Mouse (Mus musculus): Measurements from ENCODE around the gene Trim32. TPM values are rescaled to one million over a fixed set of nuclear protein-coding genes. Genes with fewer than 3 reads are reported as not detected.
A peak's percentile ranks its signal among the peaks of the same experiment; 100 is the strongest.

Gene Trim32
- total RNA-seq (2014; rRNA removed) (3.0 and 4.8 TPM in 2 replicates), polyA plus RNA-seq (2012; rRNA removed) (8.1 and 8.8 TPM in 2 replicates)

GRCm38 (mm10) chr4:65604504-65605150, at the start of gene Trim32:
Gene Trim32, plus strand, starts transcription at chr4:65604986.
- H3K9ac ChIP-seq (ENCODE audit: low read depth, low read length) = peak within 1 kb of the TSS; percentile 79
- H3K27me3 ChIP-seq (ENCODE audit: control insufficient read depth, insufficient read depth, low read length) = no peaks in the 10 kb centered on the region
- TF ChIP-seq CTCF (IDR thresholded peaks at IDR 0.05; ENCODE audit: low read depth, low read length) (no peak), POLR2A (IDR thresholded peaks at IDR 0.05; ENCODE audit: extremely low read depth, insufficient read depth, low read length) (peak; percentile 44; the same call in 1 of the 2 replicates)
- peak; percentile 82 for DNase-seq (ENCODE audit: extremely low read depth, low read depth, low spot score)
- H3K4me3 ChIP-seq (ENCODE audit: insufficient read depth, low read depth, low read length) = peak within 1 kb of the TSS; percentile 77
- peaks cover 8% of the 10 kb centered on the region; the same call in 1 of the 2 replicates for H3K79me2 ChIP-seq (ENCODE audit: control insufficient read depth, insufficient read depth, low read length)
- H3K4me1 ChIP-seq (ENCODE audit: control insufficient read depth, insufficient read depth, low read length) = peaks cover 6% of the 10 kb centered on the region
- H3K36me3 ChIP-seq (ENCODE audit: control insufficient read depth, insufficient read depth, low read length) = no peaks in the 10 kb centered on the region
- 3% methylated on average over 33 of the region's 33 CpGs for WGBS
- no peak within 1 kb of the TSS for H3K27ac ChIP-seq (replicated peaks; ENCODE audit: insufficient read depth, low read depth, low read length)

DNA sequence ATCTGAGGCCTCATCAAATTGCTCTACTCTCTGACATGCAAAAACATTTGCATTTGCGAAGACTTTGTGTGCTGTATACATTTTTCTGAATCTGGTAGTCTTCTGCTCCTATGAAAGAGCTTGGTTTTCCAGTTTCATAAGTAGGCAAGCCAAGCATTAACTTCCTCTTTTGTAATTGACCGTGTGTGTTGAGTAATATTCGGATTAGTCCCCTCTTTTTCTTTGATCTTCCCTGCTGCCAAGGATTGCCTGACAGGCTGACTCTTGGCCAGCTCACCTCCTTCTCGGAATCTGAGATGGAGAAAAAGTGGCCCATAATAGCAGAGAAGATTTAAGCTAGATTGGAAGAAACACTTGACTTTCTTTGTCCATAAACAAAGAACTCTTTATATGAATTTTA, 39.3 kb upstream of the Trim32 start:
- Histone ChIP-seq H3K79me2 (ENCODE audit: control insufficient read depth, insufficient read depth, low read length) (no peaks in the 10 kb centered on the region), H3K36me3 (ENCODE audit: control insufficient read depth, insufficient read depth, low read length) (no peaks in the 10 kb centered on the region), H3K9ac (ENCODE audit: low read depth, low read length) (no peak overlapping the region), H3K4me1 (ENCODE audit: control insufficient read depth, insufficient read depth, low read length) (peaks cover 3% of the 10 kb centered on the region; the same call in 1 of the 2 replicates), H3K4me3 (ENCODE audit: insufficient read depth, low read depth, low read length) (no peak overlapping the region), H3K27ac (replicated peaks; ENCODE audit: insufficient read depth, low read depth, low read length) (no peak overlapping the region), H3K27me3 (ENCODE audit: control insufficient read depth, insufficient read depth, low read length) (no peaks in the 10 kb centered on the region)
- TF ChIP-seq CTCF (IDR thresholded peaks at IDR 0.05; ENCODE audit: low read depth, low read length) = no peak
- TF ChIP-seq POLR2A (IDR thresholded peaks at IDR 0.05; ENCODE audit: extremely low read depth, insufficient read depth, low read length) = no peak
- DNase-seq (ENCODE audit: extremely low read depth, low read depth, low spot score) = peak; percentile 79
- 30% methylated on average over 4 of the region's 4 CpGs for WGBS

DNA sequence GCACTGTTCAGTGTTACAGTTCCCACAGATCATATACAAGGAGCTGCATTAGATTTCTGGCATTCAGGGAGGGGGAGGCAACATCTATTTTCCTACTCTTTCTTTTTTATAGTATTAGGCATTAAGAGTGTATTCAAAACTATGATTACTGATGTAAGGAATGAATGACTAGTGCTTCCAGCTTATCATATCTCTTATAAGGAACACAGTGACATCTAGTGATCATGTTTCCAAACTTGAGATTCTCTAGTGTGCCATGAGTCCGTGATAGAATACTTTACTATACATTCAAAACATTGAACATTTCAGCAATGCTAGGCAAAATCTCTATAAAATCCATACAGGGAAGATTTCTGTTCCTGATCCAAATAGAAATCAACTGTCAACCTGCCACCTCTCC, 24.5 kb upstream of the Trim32 start:
- H3K27ac ChIP-seq (replicated peaks; ENCODE audit: insufficient read depth, low read depth, low read length) = no peak overlapping the region
- TF ChIP-seq POLR2A (IDR thresholded peaks at IDR 0.05; ENCODE audit: extremely low read depth, insufficient read depth, low read length) (no peak), CTCF (IDR thresholded peaks at IDR 0.05; ENCODE audit: low read depth, low read length) (peak; percentile 27)
- H3K27me3 ChIP-seq (ENCODE audit: control insufficient read depth, insufficient read depth, low read length) = no peaks in the 10 kb centered on the region
- H3K79me2 ChIP-seq (ENCODE audit: control insufficient read depth, insufficient read depth, low read length) = no peaks in the 10 kb centered on the region
- no peak overlapping the region for H3K4me3 ChIP-seq (ENCODE audit: insufficient read depth, low read depth, low read length)
- no peaks in the 10 kb centered on the region for H3K36me3 ChIP-seq (ENCODE audit: control insufficient read depth, insufficient read depth, low read length)
- no peaks in the 10 kb centered on the region for H3K4me1 ChIP-seq (ENCODE audit: control insufficient read depth, insufficient read depth, low read length)
- 67% methylated on average over 1 of the region's 1 CpGs for WGBS
- DNase-seq (ENCODE audit: extremely low read depth, low read depth, low spot score) = peak; percentile 10
- H3K9ac ChIP-seq (ENCODE audit: low read depth, low read length) = no peak overlapping the region

DNA sequence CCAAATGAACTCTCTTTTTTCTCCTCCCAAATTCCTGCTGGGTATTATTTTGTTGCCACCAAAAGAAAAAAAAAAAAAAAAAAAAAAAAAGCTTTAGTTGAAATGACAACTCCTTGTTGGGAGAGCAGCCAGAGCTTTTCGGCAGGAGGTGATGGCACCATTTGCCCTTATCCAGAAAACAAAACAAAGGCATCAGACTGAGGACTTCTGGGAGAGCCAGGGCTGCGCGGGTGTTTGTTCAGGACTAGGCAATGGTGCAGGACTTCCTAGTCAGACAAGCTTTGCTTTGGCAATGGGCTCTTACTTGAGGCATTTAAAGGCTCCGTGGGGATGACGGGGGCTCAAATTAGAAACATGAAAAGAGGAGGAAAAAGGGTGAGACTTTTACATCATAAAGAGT, 17.8 kb upstream of the Trim32 start:
- DNase-seq (ENCODE audit: extremely low read depth, low read depth, low spot score) = peak; percentile 8
- 52% methylated on average over 5 of the region's 5 CpGs for WGBS
- Histone ChIP-seq H3K4me1 (ENCODE audit: control insufficient read depth, insufficient read depth, low read length) (no peaks in the 10 kb centered on the region), H3K9ac (ENCODE audit: low read depth, low read length) (no peak overlapping the region), H3K36me3 (ENCODE audit: control insufficient read depth, insufficient read depth, low read length) (no peaks in the 10 kb centered on the region), H3K27me3 (ENCODE audit: control insufficient read depth, insufficient read depth, low read length) (no peaks in the 10 kb centered on the region), H3K27ac (replicated peaks; ENCODE audit: insufficient read depth, low read depth, low read length) (no peak overlapping the region), H3K4me3 (ENCODE audit: insufficient read depth, low read depth, low read length) (no peak overlapping the region), H3K79me2 (ENCODE audit: control insufficient read depth, insufficient read depth, low read length) (no peaks in the 10 kb centered on the region)
- TF ChIP-seq POLR2A (IDR thresholded peaks at IDR 0.05; ENCODE audit: extremely low read depth, insufficient read depth, low read length) (no peak), CTCF (IDR thresholded peaks at IDR 0.05; ENCODE audit: low read depth, low read length) (no peak)

DNA sequence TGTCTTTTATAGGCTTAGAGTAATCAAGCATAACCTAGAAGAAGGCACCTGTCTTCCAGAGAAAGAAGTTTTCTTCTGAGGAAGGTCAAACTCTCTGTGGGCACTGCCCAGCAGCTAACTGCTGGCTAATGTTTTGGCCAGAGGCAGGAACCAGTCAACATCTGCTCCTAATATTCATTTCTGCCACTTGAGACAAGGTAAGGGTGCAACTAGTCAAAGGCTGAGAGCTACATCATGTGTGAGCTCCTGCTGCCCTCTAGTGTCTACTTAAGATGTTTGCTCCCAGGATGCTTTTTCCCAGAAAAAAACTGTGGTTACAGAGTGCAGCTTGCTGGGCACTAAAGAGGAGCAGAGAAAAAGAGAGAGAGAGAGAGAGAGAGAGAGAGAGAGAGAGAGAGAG, 15.0 kb upstream of the Trim32 start:
- H3K36me3 ChIP-seq (ENCODE audit: control insufficient read depth, insufficient read depth, low read length) = no peaks in the 10 kb centered on the region
- H3K27ac ChIP-seq (replicated peaks; ENCODE audit: insufficient read depth, low read depth, low read length) = no peak overlapping the region
- H3K4me3 ChIP-seq (ENCODE audit: insufficient read depth, low read depth, low read length) = no peak overlapping the region
- no peaks in the 10 kb centered on the region for H3K79me2 ChIP-seq (ENCODE audit: control insufficient read depth, insufficient read depth, low read length)
- DNase-seq (ENCODE audit: extremely low read depth, low read depth, low spot score) = peak; percentile 60
- no peak for TF ChIP-seq POLR2A (IDR thresholded peaks at IDR 0.05; ENCODE audit: extremely low read depth, insufficient read depth, low read length)
- TF ChIP-seq CTCF (IDR thresholded peaks at IDR 0.05; ENCODE audit: low read depth, low read length) = peak; percentile 54
- no peak overlapping the region for H3K9ac ChIP-seq (ENCODE audit: low read depth, low read length)
- H3K27me3 ChIP-seq (ENCODE audit: control insufficient read depth, insufficient read depth, low read length) = no peaks in the 10 kb centered on the region
- H3K4me1 ChIP-seq (ENCODE audit: control insufficient read depth, insufficient read depth, low read length) = no peaks in the 10 kb centered on the region
